Mouse (Mus musculus) CH12.LX (cell line): ENCODE data around the gene Abcd1. TPM values are rescaled to one million over a fixed set of nuclear protein-coding genes. Genes with fewer than 3 reads are reported as not detected.
A peak's percentile ranks its signal among the peaks of the same experiment; 100 is the strongest.

Experiments
- DNase-seq: peaks from one replicate; pipeline ENCODE4 v3.0.0-alpha.2; 2013; ENCODE audit errors: extremely low read depth
- H3K27ac ChIP-seq: 2 replicates; pipeline ENCODE4 v1.5.1; 2012; ENCODE audit warnings: low read depth, mild to moderate bottlenecking, control low read depth, moderate library complexity; ENCODE audit not compliant: insufficient read depth
- H3K27me3 ChIP-seq: replicated peaks from 2 replicates; pipeline ENCODE3; 2012; ENCODE audit warnings: inconsistent platforms
- H3K36me3 ChIP-seq, 2 experiments: replicated peaks in 1 of 2; 2 replicates each; pipeline versions ENCODE3 to v1.6.1; 2012; ENCODE audit warnings: inconsistent platforms in 1 of 2, low read length in 1 of 2, mild to moderate bottlenecking in 1 of 2, mixed read lengths in 1 of 2, moderate library complexity in 1 of 2; ENCODE audit not compliant: control insufficient read depth in 1 of 2, insufficient read depth in 1 of 2
- H3K4me1 ChIP-seq, 2 experiments: 2 replicates each; pipeline ENCODE4 v1.6.1; 2012; ENCODE audit warnings: inconsistent platforms in 1 of 2, moderate library complexity in 1 of 2; ENCODE audit not compliant: insufficient read depth in 2 of 2, control insufficient read depth in 1 of 2
- H3K4me2 ChIP-seq: 2 replicates; pipeline ENCODE4 v1.6.1; 2012; ENCODE audit warnings: low read depth, mild to moderate bottlenecking, control low read depth; ENCODE audit not compliant: poor library complexity, insufficient read depth, severe bottlenecking
- H3K4me3 ChIP-seq, 3 experiments: fragments of 150-350 bp in 1 of 3; sonication (generic) in 1 of 3; replicated peaks in 1 of 3; 2 replicates each; pipeline versions ENCODE3 to v1.5.1; 2011 to 2012; ENCODE audit warnings: low read depth in 2 of 3, low read length in 2 of 3, mild to moderate bottlenecking in 2 of 3, moderate library complexity in 2 of 3, control low read depth in 1 of 3, improper control_type of control experiment in 1 of 3, inconsistent platforms in 1 of 3, mixed read lengths in 1 of 3; ENCODE audit not compliant: poor library complexity in 1 of 3
- H3K79me2 ChIP-seq: replicated peaks from 2 replicates; pipeline ENCODE4 v1.6.1; 2012; ENCODE audit warnings: mild to moderate bottlenecking, moderate library complexity; ENCODE audit not compliant: control insufficient read depth, poor library complexity, insufficient read depth, severe bottlenecking; ENCODE audit errors: extremely low read depth
- H3K9ac ChIP-seq: 2 replicates; pipeline ENCODE4 v1.6.1; 2012; ENCODE audit warnings: low read depth, mild to moderate bottlenecking, control low read depth, moderate library complexity; ENCODE audit not compliant: insufficient read depth
- H3K9me3 ChIP-seq: replicated peaks from 2 replicates; pipeline ENCODE3; 2012; ENCODE audit warnings: low read length, inconsistent platforms, mixed read lengths
- BHLHE40 ChIP-seq: IDR thresholded peaks from 2 replicates; pipeline ENCODE4 v1.6.1; 2011; ENCODE audit warnings: mild to moderate bottlenecking, low read depth, low read length, improper control_type of control experiment
- CHD1 ChIP-seq: IDR thresholded peaks from 2 replicates; pipeline ENCODE4 v1.6.1; 2012; ENCODE audit warnings: low read depth, low read length, improper control_type of control experiment, inconsistent platforms
- CHD2 ChIP-seq: IDR thresholded peaks from 2 replicates; pipeline ENCODE4 v1.6.1; 2011; ENCODE audit warnings: low read length, improper control_type of control experiment
- CTCF ChIP-seq, 2 experiments: IDR thresholded peaks in 1 of 2; conservative IDR thresholded peaks in 1 of 2; 2 replicates each; pipeline ENCODE4 v1.5.1; 2011 to 2012; ENCODE audit warnings: low read depth in 2 of 2, low read length in 2 of 2, improper control_type of control experiment in 1 of 2, inconsistent platforms in 1 of 2, mild to moderate bottlenecking in 1 of 2, moderate library complexity in 1 of 2
- ELF1 ChIP-seq: IDR thresholded peaks from 2 replicates; pipeline ENCODE4 v1.6.1; 2014; ENCODE audit warnings: low read depth, mild to moderate bottlenecking, inconsistent platforms, low read length, improper control_type of control experiment
- EP300 ChIP-seq: IDR thresholded peaks from 2 replicates; pipeline ENCODE4 v1.6.1; 2011; ENCODE audit warnings: low read length, improper control_type of control experiment
- HCFC1 ChIP-seq: IDR thresholded peaks from 2 replicates; pipeline ENCODE4 v1.6.1; 2012; ENCODE audit warnings: low read depth, mild to moderate bottlenecking, inconsistent platforms, low read length, improper control_type of control experiment
- IRF4 ChIP-seq: IDR thresholded peaks from 2 replicates; pipeline ENCODE4 v1.6.1; 2014; ENCODE audit warnings: low read depth, mild to moderate bottlenecking, inconsistent platforms, low read length, improper control_type of control experiment
- JUND ChIP-seq: conservative IDR thresholded peaks from 2 replicates; pipeline ENCODE4 v1.6.1; 2011; ENCODE audit warnings: low read depth, low read length, improper control_type of control experiment
- KAT2A ChIP-seq: IDR thresholded peaks from 2 replicates; pipeline ENCODE4 v1.6.1; 2012; ENCODE audit warnings: low read length, improper control_type of control experiment, inconsistent platforms; ENCODE audit not compliant: insufficient replicate concordance
- MAX ChIP-seq: IDR thresholded peaks from 2 replicates; pipeline ENCODE4 v1.6.1; 2011; ENCODE audit warnings: low read length, improper control_type of control experiment
- MXI1 ChIP-seq: IDR thresholded peaks from 2 replicates; pipeline ENCODE4 v1.6.1; 2011; ENCODE audit warnings: mild to moderate bottlenecking, low read depth, low read length, improper control_type of control experiment
- MYC ChIP-seq: IDR thresholded peaks from 2 replicates; pipeline ENCODE4 v1.6.1; 2011; ENCODE audit warnings: low read depth, mild to moderate bottlenecking, improper control_type of control experiment, low read length
- NELFE ChIP-seq: IDR thresholded peaks from 2 replicates; pipeline ENCODE4 v1.6.1; 2011; ENCODE audit warnings: low read depth, low read length, improper control_type of control experiment
- NRF1 ChIP-seq: IDR thresholded peaks from 2 replicates; pipeline ENCODE4 v1.6.1; 2014; ENCODE audit warnings: low read depth, mild to moderate bottlenecking, inconsistent platforms, low read length, improper control_type of control experiment, moderate library complexity
- POLR2A ChIP-seq: IDR thresholded peaks from 2 replicates; pipeline ENCODE4 v1.6.1; 2011; ENCODE audit warnings: low read depth, mild to moderate bottlenecking, improper control_type of control experiment, low read length
- POLR2AphosphoS2 ChIP-seq: IDR thresholded peaks from 2 replicates; pipeline ENCODE4 v1.6.1; 2011; ENCODE audit warnings: low read depth, low read length, improper control_type of control experiment
- SMC3 ChIP-seq: IDR thresholded peaks from 2 replicates; pipeline ENCODE4 v1.6.1; 2011; ENCODE audit warnings: low read depth, low read length, improper control_type of control experiment
- TBP ChIP-seq: conservative IDR thresholded peaks from 2 replicates; pipeline ENCODE4 v1.6.1; 2011; ENCODE audit warnings: low read depth, low read length, improper control_type of control experiment
- TCF12 ChIP-seq: IDR thresholded peaks from 2 replicates; pipeline ENCODE4 v1.6.1; 2014; ENCODE audit warnings: low read depth, mild to moderate bottlenecking, inconsistent platforms, low read length, improper control_type of control experiment
- USF2 ChIP-seq: conservative IDR thresholded peaks from 2 replicates; pipeline ENCODE4 v1.6.1; 2011; ENCODE audit warnings: low read depth, low read length, improper control_type of control experiment
- ZKSCAN1 ChIP-seq: IDR thresholded peaks from 2 replicates; pipeline ENCODE4 v1.6.1; 2012; ENCODE audit warnings: low read depth, inconsistent platforms, low read length, improper control_type of control experiment, borderline replicate concordance
- ZMIZ1 ChIP-seq: IDR thresholded peaks from 2 replicates; pipeline ENCODE4 v1.6.1; 2012; ENCODE audit warnings: low read depth, mild to moderate bottlenecking, inconsistent platforms, low read length, improper control_type of control experiment
- dilution Hi-C: fragments of 300-500 bp; cut with MboI; formaldehyde crosslinking; loops from 2 replicates; pipeline ENCODE4 v1.14.3; 2020; ENCODE audit warnings: low sequenced_read_pairs; ENCODE audit not compliant: extremely low pct_unique_long_range_greater_than_20kb, extremely low pct_ligation_motif_present
- in situ Hi-C: fragments of 300-500 bp; cut with MboI; formaldehyde crosslinking; loops from 3 replicates; pipeline ENCODE4 v1.14.3; 2019; ENCODE audit warnings: low sequenced_read_pairs, low pct_ligation_motif_present, low pct_unique_long_range_greater_than_20kb, mixed read lengths
- polyA plus RNA-seq: library from polyadenylated mRNA; unstranded; fragments of >175 nt; gene quantifications from 2 replicates; pipeline ENCODE4 v1.2.1, GENCODE M21; 2012; ENCODE audit warnings: low read depth; ENCODE audit not compliant: insufficient read length
- total RNA-seq, 2 experiments: library from RNA; depleted of rRNA; stranded (reverse); fragments of 300-350 nt in 1 of 2; fragments of >200 nt in 1 of 2; gene quantifications; 2 replicates each; pipeline ENCODE4 v1.2.3; 2012 to 2014

The Abcd1 gene
- total and polyA plus RNA-seq, 3 experiments: 2.8 to 11.4 (median 5.9) TPM

- Histone ChIP-seq H3K4me1 (peaks cover 10 to 41% of the 10 kb centered on the region in 2 experiments), H3K27me3 (no peaks in the 10 kb centered on the region), H3K4me3 (no peak overlapping the region), H3K9ac (no peak overlapping the region), H3K9me3 (no peaks in the 10 kb centered on the region), H3K4me2 (peak overlapping the region; percentile 44; the same call in 1 of the 2 replicates), H3K36me3 (peaks cover 51 to 62% of the 10 kb centered on the region in 2 experiments), H3K27ac (peak overlapping the region; percentile 54), H3K79me2 (peaks cover 47% of the 10 kb centered on the region)
- in situ Hi-C loops (loop anchor here (25.0 kb wide), 1 partner anchor 605 kb away; the partner anchor contains the start of genes Fam3a and Ikbkg), dilution Hi-C loops (no loop called here)
- no peak for TF ChIP-seq KAT2A
- TF ChIP-seq IRF4: peak; percentile 40; the same call in 1 of the 2 replicates
- peak; percentile 53 for TF ChIP-seq EP300
- DNase-seq: no peak
These were observed 65.8 kb downstream of the Abcd1 start for GRCm38 (mm10) chrX:73782227-73782626.

DNA sequence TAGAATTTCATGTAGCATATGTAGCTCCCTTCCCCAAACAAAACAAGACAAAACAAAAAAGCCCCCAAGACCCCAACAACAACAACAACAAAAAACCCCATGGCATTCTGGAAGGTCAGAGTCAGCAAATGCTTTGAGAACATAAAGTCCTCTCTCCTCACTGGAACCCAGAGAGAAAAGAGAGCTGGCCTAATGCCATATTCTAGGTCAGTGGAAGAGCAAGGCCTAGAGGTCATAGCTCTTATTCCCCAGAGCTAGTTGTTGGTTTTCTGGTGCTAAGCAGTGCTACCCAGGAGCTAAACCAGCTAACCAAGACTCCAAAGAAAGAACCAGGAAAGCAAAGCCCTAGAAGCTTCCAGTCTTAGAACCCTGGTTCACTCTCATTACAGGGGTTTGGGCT lies 69.3 kb downstream of the Abcd1 start:
- Histone ChIP-seq H3K9me3 (no peaks in the 10 kb centered on the region), H3K36me3 (peaks cover 31 to 49% of the 10 kb centered on the region in 2 experiments), H3K79me2 (peaks cover 62% of the 10 kb centered on the region), H3K4me2 (peak overlapping the region; percentile 70), H3K4me3 (peak overlapping the region; percentile 66 to 81 (median 74)), H3K27me3 (no peaks in the 10 kb centered on the region), H3K4me1 (peaks cover 15 to 51% of the 10 kb centered on the region in 2 experiments), H3K9ac (peak overlapping the region; percentile 96), H3K27ac (peak overlapping the region; percentile 86; the same call in 1 of the 2 replicates)
- TF ChIP-seq SMC3 (no peak), JUND (no peak), ZKSCAN1 (no peak), KAT2A (no peak), BHLHE40 (no peak), POLR2AphosphoS2 (no peak)
- dilution Hi-C loops: no loop called here
- in situ Hi-C loops: loop anchor here (25.0 kb wide), 1 partner anchor 602 kb away; the partner anchor contains the start of genes Fam3a and Ikbkg
- no peak for DNase-seq

GRCm38 (mm10) chrX:73786364-73787224 lies 70.2 kb downstream of the Abcd1 start, which contains the start of the genes Idh3g and Ssr4:
TSS of gene Idh3g (minus strand) at chrX:73786897.
TSS of gene Ssr4 (plus strand) at chrX:73787028.
- H3K36me3 ChIP-seq: peaks cover 32 to 49% of the 10 kb centered on the region in 2 experiments
- no peaks in the 10 kb centered on the region for H3K27me3 ChIP-seq
- peak; percentile 96 for DNase-seq
- peaks cover 61% of the 10 kb centered on the region for H3K79me2 ChIP-seq
- TF ChIP-seq HCFC1: peak; percentile 76
- peak; percentile 81 for TF ChIP-seq MAX
- peak; percentile 76 for TF ChIP-seq NELFE
- 0 out of 2 replicates have a peak, but pooled peaks have one; percentile 32 for TF ChIP-seq IRF4
- TF ChIP-seq TCF12: peak; percentile 53
- peak in 1 of 2 experiments; percentile 43; a peak in 2 of 4 replicates for TF ChIP-seq CTCF (conservative IDR thresholded peaks at IDR 0.05 in 1 of 2, IDR thresholded peaks at IDR 0.05 in 1 of 2; ENCODE audit: low read depth in 2 of 2, low read length in 2 of 2)
- 0 out of 2 replicates have a peak, but pooled peaks have one; percentile 63 for TF ChIP-seq MXI1
- TF ChIP-seq NRF1: peak; percentile 91
- TF ChIP-seq POLR2A: peak; percentile 72
- TF ChIP-seq MYC: peak; percentile 79
- peak; percentile 63; the same call in 1 of the 2 replicates for TF ChIP-seq ZMIZ1
- TF ChIP-seq CHD1: no peak
- TF ChIP-seq TBP: peak; percentile 42; the same call in 1 of the 2 replicates
- no peak for TF ChIP-seq USF2
- peak; percentile 99 for TF ChIP-seq CHD2
- TF ChIP-seq ZKSCAN1: no peak
- peak; percentile 85 for TF ChIP-seq ELF1
- no peak; the same call in 1 of the 2 replicates for TF ChIP-seq POLR2AphosphoS2
- TF ChIP-seq, all 38 proteins: peak for 14
- no peaks in the 10 kb centered on the region for H3K9me3 ChIP-seq
- in situ Hi-C loops: loop anchor here (25.0 kb wide), 1 partner anchor 601 kb away; the partner anchor contains the start of genes Fam3a and Ikbkg
- H3K4me1 ChIP-seq: peaks cover 15 to 51% of the 10 kb centered on the region in 2 experiments
- H3K27ac ChIP-seq: peak within 1 kb of the TSS; percentile 86
- peak within 1 kb of the TSS; percentile 74 to 90 (median 80) for H3K4me3 ChIP-seq
- dilution Hi-C loops: no loop called here
- peak within 1 kb of the TSS; percentile 96 for H3K9ac ChIP-seq
- peak within 1 kb of the TSS; percentile 73 for H3K4me2 ChIP-seq
